Mouse (Mus musculus): ENCODE data around the gene Rab30.

Gene Rab30

GRCm38 (mm10) chr7:92848246-92848645, 106.8 kb downstream of the Rab30 start:
- no peak for DNase-seq (ENCODE audit: low spot score)

GRCm38 (mm10) chr7:92866526-92866925, 125.1 kb downstream of the Rab30 start:
- no peak for DNase-seq (ENCODE audit: low spot score)

GRCm38 (mm10) chr7:92870161-92870560, 128.8 kb downstream of the Rab30 start:
- DNase-seq (ENCODE audit: low spot score) = no peak

GRCm38 (mm10) chr7:92871596-92871995, 130.2 kb downstream of the Rab30 start:
- no peak for DNase-seq (ENCODE audit: low spot score)

GRCm38 (mm10) chr7:92874116-92874675, 132.8 kb downstream of the Rab30 start, which contains the start of the genes Ddias and Prcp:
TSS of gene Ddias (minus strand) at chr7:92874247.
TSS of gene Prcp (plus strand) at chr7:92874470.
- peak; percentile 95 for DNase-seq (ENCODE audit: low spot score)

- peak; percentile 90 for DNase-seq (ENCODE audit: low spot score)
Observed at GRCm38 (mm10) chr7:92874761-92875408, 133.5 kb downstream of the Rab30 start.

GRCm38 (mm10) chr7:92876066-92876465, 134.7 kb downstream of the Rab30 start:
- no peak for DNase-seq (ENCODE audit: low spot score)

GRCm38 (mm10) chr7:92876538-92876937, 135.1 kb downstream of the Rab30 start:
- DNase-seq (ENCODE audit: low spot score) = no peak

GRCm38 (mm10) chr7:92878575-92879285, 137.3 kb downstream of the Rab30 start:
- DNase-seq (ENCODE audit: low spot score) = peak; percentile 31

GRCm38 (mm10) chr7:92883850-92884716, 142.7 kb downstream of the Rab30 start:
- DNase-seq (ENCODE audit: low spot score) = no peak

- no peak for DNase-seq (ENCODE audit: low spot score)
Observed at GRCm38 (mm10) chr7:92884998-92885660, 143.7 kb downstream of the Rab30 start.

- DNase-seq (ENCODE audit: low spot score) = no peak
Observed at GRCm38 (mm10) chr7:92886801-92887200, 145.4 kb downstream of the Rab30 start.

GRCm38 (mm10) chr7:92887230-92887629, 145.8 kb downstream of the Rab30 start:
- no peak for DNase-seq (ENCODE audit: low spot score)

- DNase-seq (ENCODE audit: low spot score) = no peak
Observed at GRCm38 (mm10) chr7:92890211-92890610, 148.8 kb downstream of the Rab30 start.

- no peak for DNase-seq (ENCODE audit: low spot score)
Observed at GRCm38 (mm10) chr7:92890618-92891230, 149.3 kb downstream of the Rab30 start.

- no peak for DNase-seq (ENCODE audit: low spot score)
Observed at GRCm38 (mm10) chr7:92893478-92893877, 152.1 kb downstream of the Rab30 start.

Data from spleen, adult 12 weeks (tissue).